Mouse (Mus musculus): ENCODE results near the gene Pkib.
A peak's percentile ranks its signal among the peaks of the same experiment; 100 is the strongest.

The Pkib gene

DNA sequence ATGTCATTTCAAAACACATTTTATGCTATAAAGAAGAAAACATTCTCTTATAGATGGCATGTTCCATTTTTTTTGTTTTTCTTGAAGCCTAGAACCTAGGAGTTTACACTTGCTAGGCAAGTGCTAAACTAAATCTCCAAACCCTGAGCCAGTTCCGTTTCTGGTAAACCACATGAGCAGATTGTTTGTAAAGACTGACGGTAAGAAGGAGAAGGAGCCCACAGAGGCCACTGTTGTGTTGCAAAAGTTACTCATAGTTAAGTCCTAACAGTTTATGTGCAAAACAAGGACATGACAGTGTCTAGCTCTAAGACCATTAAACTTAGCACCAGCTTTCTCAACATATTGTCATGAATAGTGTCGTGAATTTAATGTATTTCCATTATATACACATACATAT, 99.9 kb downstream of the Pkib start:
- DNase-seq (ENCODE audit: low read depth in 1 of 2, low spot score in 2 of 2): no peak

GRCm38 (mm10) chr10:57740733-57741132, 109.0 kb downstream of the Pkib start:
- no peak for DNase-seq (ENCODE audit: low read depth in 1 of 2, low spot score in 2 of 2)

GRCm38 (mm10) chr10:57741351-57741750, 109.6 kb downstream of the Pkib start:
- no peak for DNase-seq (ENCODE audit: low read depth in 1 of 2, low spot score in 2 of 2)

DNA sequence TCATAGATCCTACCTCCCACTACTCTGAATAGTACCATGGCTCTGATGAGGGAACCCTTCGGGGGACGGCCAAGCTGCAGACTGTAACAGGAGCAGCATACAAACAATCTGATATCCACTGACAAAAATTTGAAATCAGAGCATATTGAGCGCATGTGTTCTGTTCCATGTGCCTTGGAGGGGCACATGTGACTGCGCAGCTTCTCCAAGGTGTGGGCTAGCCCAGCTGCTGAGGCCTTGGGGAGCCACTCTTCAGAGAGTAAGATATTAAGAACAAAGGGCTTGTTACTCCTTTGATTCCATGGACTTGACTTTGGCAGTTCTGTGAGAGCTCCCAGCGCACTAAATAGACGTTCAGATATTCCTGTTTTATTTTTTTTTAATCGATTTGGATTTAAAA, 111.3 kb downstream of the Pkib start:
- DNase-seq (ENCODE audit: low read depth in 1 of 2, low spot score in 2 of 2): no peak

DNA sequence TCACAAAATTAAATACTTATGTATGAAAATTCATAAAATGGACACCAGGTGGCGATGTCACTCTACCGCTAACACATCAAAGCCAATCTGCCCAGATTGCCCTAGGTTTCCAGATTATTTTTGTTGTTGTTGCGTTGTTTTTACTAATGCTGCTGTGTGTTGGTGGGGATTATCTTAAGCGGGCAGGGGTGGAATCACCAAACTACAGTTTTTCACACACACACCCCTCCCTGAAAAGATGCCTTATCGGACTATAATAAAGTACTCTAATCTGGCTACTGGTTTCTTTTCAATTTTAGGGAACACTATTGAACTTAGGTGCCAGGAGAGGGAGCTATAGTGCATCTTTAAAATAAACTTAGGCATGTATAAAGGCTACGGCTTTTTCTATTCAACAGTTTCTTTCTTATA, 111.8 kb downstream of the Pkib start:
- peak in 1 of 2 experiments; percentile 47 for DNase-seq (ENCODE audit: low read depth in 1 of 2, low spot score in 2 of 2)

DNA sequence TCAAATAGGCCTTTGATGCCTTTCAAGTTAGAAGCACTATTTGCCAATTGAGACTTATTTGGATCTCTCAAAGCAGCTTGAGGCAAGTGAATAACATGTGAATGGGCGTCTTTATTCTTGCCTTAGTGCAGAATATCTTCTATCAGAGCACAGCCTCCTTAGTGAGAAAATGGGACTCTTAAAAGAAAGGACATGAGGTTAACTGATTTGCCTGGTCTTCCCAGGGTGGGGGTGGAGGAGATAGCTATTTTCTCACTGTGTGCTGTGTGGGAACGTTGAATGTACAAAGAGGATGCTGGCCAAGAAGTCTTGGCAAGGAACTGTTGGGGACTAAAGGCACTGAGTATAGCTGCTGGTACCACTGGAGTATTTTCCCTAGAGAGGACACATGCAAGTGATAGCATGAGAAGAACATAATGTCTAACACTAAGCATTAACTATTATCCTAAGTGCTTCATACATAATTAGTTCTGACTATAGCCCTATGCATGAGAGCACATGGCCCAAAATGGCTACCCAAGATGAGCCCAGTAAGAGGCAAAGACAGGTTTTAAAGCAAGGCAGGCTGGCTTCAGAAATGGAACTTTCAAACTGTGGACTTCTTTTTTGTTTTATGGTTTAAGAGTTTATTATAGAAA, 112.5 kb downstream of the Pkib start:
- no peak for DNase-seq (ENCODE audit: low read depth in 1 of 2, low spot score in 2 of 2)

GRCm38 (mm10) chr10:57745452-57745851, 113.7 kb downstream of the Pkib start:
- peak; percentile 9 to 13 for DNase-seq (ENCODE audit: low read depth in 1 of 2, low spot score in 2 of 2)

- DNase-seq (ENCODE audit: low read depth in 1 of 2, low spot score in 2 of 2): no peak
Observed at GRCm38 (mm10) chr10:57747127-57747526, 115.3 kb downstream of the Pkib start.

GRCm38 (mm10) chr10:57753343-57753742, 121.6 kb downstream of the Pkib start:
- DNase-seq (ENCODE audit: low read depth in 1 of 2, low spot score in 2 of 2): no peak

DNA sequence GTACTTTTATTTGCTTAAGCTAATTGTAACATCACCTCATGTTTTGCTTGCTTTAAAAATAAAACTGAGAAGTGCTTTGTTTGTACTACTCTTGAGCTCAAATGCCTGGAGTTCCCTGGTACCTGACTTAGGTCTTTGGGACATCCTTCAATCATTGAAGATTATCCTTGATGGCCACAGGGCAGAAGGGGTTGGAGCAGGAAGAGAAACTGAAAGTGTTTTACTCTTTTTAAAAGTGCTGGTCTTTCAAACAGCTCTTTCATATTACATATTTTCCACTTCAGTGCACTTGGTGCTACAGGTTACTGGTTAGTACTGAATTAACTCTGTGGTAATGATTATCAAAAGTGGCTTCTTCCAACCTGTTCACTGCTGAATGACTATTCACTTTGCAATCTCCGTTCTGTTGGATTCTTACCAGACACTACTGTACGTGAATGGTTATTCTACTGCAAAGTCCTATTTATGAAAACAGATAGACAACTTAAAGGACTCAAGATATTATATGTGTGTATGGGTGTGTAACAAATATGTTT, 123.5 kb downstream of the Pkib start:
- DNase-seq (ENCODE audit: low read depth in 1 of 2, low spot score in 2 of 2): no peak

GRCm38 (mm10) chr10:57758999-57759398, 127.2 kb downstream of the Pkib start:
- DNase-seq (ENCODE audit: low read depth in 1 of 2, low spot score in 2 of 2): no peak

DNA sequence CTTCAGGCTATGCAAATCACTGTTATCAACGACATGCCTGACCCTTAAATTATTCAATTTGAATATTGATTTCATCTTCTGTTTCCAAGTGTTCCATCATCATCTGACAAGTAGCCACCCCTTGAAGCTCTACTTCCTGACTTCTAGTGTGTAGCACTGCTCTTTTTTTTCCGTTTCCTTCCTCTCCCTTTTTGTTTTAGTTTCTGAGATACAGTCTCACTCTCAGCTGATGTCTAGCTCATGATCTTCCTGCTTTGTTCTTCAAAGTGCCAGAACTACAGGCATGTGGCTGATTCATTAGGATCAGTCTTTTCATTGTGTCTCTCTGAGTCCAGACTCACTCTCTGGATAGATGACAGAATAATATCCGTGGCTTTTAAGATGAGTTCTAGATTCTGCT, 128.9 kb downstream of the Pkib start:
- no peak for DNase-seq (ENCODE audit: low read depth in 1 of 2, low spot score in 2 of 2)

- no peak for DNase-seq (ENCODE audit: low read depth in 1 of 2, low spot score in 2 of 2)
Observed at GRCm38 (mm10) chr10:57763044-57763443, 131.3 kb downstream of the Pkib start.

DNA sequence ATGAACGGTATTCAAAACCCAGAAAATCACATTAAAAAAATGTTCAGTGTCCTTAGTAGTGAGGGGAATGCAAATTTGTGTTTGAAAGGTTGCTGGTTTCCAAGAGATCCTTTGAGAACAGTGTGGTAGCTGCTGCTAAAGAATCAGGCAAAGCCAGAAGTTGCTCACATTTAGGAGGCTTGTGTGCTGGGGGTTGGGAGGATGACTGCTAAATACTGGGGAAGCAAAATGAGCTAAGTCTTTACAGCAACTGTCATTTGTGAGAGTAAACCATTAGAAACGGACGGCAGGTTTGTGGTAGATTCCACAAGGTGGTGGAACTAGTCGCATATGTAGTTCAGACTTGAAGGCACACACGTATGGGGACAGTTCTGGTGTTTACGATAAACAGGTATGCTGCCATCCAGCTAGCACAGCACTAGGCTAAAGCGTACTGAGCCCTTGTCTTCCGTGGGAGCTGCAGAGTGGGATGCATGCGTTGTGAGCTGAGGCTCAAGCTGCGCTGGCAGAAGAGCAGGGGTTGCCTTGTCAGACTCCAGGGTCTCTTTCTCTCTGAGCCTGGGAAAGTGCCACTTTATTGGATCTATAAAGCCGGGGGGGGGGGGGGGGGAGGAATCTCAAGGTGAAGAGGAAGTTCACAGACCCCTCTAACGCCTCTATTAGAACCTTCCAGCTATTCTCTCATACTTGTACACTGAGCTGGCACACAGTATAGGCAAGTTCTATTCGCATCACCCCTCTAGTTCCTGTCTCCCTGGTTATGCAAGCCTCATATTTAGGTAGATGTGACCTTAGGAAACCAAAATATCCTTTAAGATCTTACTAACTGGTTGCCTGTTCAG, 151.7 kb downstream of the Pkib start:
- no peak for DNase-seq (ENCODE audit: low read depth in 1 of 2, low spot score in 2 of 2)

GRCm38 (mm10) chr10:57784131-57784875, 152.5 kb downstream of the Pkib start:
- no peak for DNase-seq (ENCODE audit: low read depth in 1 of 2, low spot score in 2 of 2)

DNA sequence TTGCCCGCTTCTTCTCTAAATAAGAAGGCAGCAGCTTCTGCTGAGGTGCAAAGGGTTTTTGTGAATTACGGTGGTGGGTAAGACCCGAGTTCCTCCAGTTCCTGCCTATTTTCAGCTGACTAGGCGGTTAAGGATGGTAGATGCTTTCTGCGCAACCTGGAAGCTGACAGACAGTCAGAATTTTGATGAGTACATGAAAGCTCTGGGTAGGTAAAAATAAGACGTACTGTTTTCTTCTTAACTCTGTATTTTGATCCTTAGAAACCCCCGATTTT, 153.0 kb downstream of the Pkib start, which contains the start of gene Fabp7:
Fabp7 (plus strand) TSS at position 6 of the 275 bp plus-strand sequence.
- DNase-seq (ENCODE audit: low read depth in 1 of 2, low spot score in 2 of 2): no peak

DNA sequence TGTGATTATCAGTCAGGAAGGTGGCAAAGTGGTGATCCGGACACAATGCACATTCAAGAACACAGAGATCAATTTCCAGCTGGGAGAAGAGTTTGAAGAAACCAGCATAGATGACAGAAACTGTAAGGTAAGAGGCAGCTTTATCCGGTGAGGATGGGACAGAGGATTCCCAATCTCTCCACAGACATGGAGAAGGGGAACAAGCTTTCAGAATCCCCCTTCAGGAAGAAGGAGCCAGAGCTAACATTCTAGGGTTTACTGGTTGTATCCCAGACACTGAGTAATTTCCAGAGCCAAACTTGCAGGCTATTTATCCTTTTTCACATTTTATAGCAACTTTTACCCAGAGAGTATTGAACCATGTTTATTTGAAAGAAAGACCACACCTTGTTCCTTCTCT, 153.8 kb downstream of the Pkib start:
- no peak for DNase-seq (ENCODE audit: low read depth in 1 of 2, low spot score in 2 of 2)

Data from monocyte, adult 2 months (primary cell).